9 mouse cellular contexts compared by ENCODE assay signal in the genomic region with DNA sequence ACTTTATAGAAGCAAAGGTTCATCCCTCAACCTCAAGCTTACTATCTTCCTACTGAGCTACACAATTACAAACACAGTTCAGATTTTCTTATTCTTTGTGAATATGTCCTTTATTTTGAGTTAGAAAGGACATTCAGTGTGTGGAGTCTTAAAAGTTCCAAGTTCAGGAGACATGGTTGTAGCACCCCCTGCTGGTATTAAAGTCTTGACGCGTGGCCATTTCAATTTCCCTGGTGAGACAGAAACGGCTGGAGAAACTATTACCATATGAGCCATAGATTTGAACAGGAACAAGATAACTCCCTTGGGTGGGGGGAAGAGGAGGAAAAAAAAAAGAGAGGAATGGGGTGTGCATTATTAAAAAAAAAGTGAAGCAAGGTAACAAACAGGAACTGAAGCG.
A peak's percentile ranks its signal among the peaks of the same experiment; 100 is the strongest.
DNase-seq lines count a peak whose midpoint lies in the region; ATAC-seq and TF ChIP-seq lines count a peak whose summit lies in the region.
"Had no signal": no experiment of that assay in that cellular context is flagged by ENCODE, and none has a peak within 500 bp of the region (broad histone marks: within the 10 kb centered on the region; RNA-seq: fewer than 3 reads in every experiment).

No protein-coding gene starts in this region.

- no peaks in the 10 kb centered on the region for H3K27me3 ChIP-seq in kidney, adult 2 months (replicated peaks; ENCODE audit: control insufficient read depth, insufficient read depth, low read length)
- no peaks in the 10 kb centered on the region for H3K27me3 ChIP-seq in kidney, embryonic 16.5 days (ENCODE audit: insufficient read depth, low read length)
- H3K27me3 ChIP-seq: embryonic facial prominence, embryonic 12.5 days had no signal

- no peak for ATAC-seq in kidney, embryonic 16.5 days (ENCODE audit: low FRiP score, low TSS enrichment)

- intact Hi-C loops in heart, postnatal 14 days (cut with DNase I) = loop anchor here (1.0 to 10.0 kb wide), 3 partner anchors 264 to 661 kb away; no protein-coding TSS in a partner anchor
- intact Hi-C loops in left cerebral cortex, postnatal 10 days (cut with DNase I) = loop anchor here (5.0 to 10.0 kb wide), 2 partner anchors 241 to 664 kb away; no protein-coding TSS in a partner anchor

- peak; percentile 33 for DNase-seq in kidney, adult 2 months
- peak; percentile 42 for DNase-seq in Muller cell, postnatal 12 days (ENCODE audit: inconsistent ontology term)
- DNase-seq in c-Kit-positive CD71-positive TER-119-positive erythroid progenitor cells, embryonic 14.5 days (ENCODE audit: low spot score) = peak; percentile 6
- DNase-seq in heart, postnatal 14 days = peak; percentile 35 to 63
- DNase-seq in left cerebral cortex, postnatal 10 days (ENCODE audit: extremely low spot score in 1 of 2, low spot score in 2 of 2) = peak; percentile 24 to 32
- DNase-seq in ovary, postnatal 14 days (ENCODE audit: low spot score) = peak; percentile 44
- no peak for DNase-seq in cerebellum, adult 11 months

- H3K27ac ChIP-seq in kidney, adult 2 months (ENCODE audit: insufficient read depth, low read depth, low read length) = no peak overlapping the region
- H3K27ac ChIP-seq in kidney, embryonic 16.5 days (ENCODE audit: low read length) = no peak overlapping the region
- H3K27ac ChIP-seq: embryonic facial prominence, embryonic 12.5 days had no signal

- WGBS in kidney, adult 2 months = 34% methylated on average over 4 of the region's 4 CpGs
- 32% methylated on average over 4 of the region's 4 CpGs for WGBS in kidney, embryonic 16.5 days

- TF ChIP-seq POLR2A in kidney, adult 2 months (IDR thresholded peaks at IDR 0.05; ENCODE audit: low read depth, low read length) = no peak

- H3K9ac ChIP-seq in kidney, embryonic 16.5 days (replicated peaks; ENCODE audit: low read length) = no peak overlapping the region
- H3K9ac ChIP-seq: embryonic facial prominence, embryonic 12.5 days had no signal

- no peaks in the 10 kb centered on the region for H3K36me3 ChIP-seq in kidney, adult 2 months (ENCODE audit: control insufficient read depth, insufficient read depth, low read length)
- no peaks in the 10 kb centered on the region for H3K36me3 ChIP-seq in kidney, embryonic 16.5 days (ENCODE audit: insufficient read depth, low read length)
- H3K36me3 ChIP-seq: embryonic facial prominence, embryonic 12.5 days had no signal

- 0 out of 2 replicates have a peak, but pooled peaks have one; percentile 19 for TF ChIP-seq CTCF in kidney, adult 2 months (conservative IDR thresholded peaks at IDR 0.05; ENCODE audit: insufficient read depth, insufficient read length, low read depth, low read length)

- H3K4me1 ChIP-seq in kidney, adult 2 months (ENCODE audit: control insufficient read depth, insufficient read depth, low read length) = no peaks in the 10 kb centered on the region
- no peaks in the 10 kb centered on the region for H3K4me1 ChIP-seq in kidney, embryonic 16.5 days (ENCODE audit: insufficient read depth, low read length)
- H3K4me1 ChIP-seq: embryonic facial prominence, embryonic 12.5 days had no signal

- no peak overlapping the region for H3K4me3 ChIP-seq in kidney, adult 2 months (ENCODE audit: insufficient read depth, low read depth, low read length)
- H3K4me3 ChIP-seq in kidney, embryonic 16.5 days (ENCODE audit: low read length) = no peak overlapping the region
- H3K4me3 ChIP-seq: embryonic facial prominence, embryonic 12.5 days had no signal

- H3K9me3 ChIP-seq in kidney, embryonic 16.5 days (ENCODE audit: low read length) = no peaks in the 10 kb centered on the region
- H3K9me3 ChIP-seq: embryonic facial prominence, embryonic 12.5 days had no signal

- H3K4me2 ChIP-seq in kidney, embryonic 16.5 days (replicated peaks; ENCODE audit: low read depth, low read length) = no peak overlapping the region
- H3K4me2 ChIP-seq: embryonic facial prominence, embryonic 12.5 days had no signal
